Mouse (Mus musculus): Measurements from ENCODE around the gene Mgp.

Gene Mgp

DNA sequence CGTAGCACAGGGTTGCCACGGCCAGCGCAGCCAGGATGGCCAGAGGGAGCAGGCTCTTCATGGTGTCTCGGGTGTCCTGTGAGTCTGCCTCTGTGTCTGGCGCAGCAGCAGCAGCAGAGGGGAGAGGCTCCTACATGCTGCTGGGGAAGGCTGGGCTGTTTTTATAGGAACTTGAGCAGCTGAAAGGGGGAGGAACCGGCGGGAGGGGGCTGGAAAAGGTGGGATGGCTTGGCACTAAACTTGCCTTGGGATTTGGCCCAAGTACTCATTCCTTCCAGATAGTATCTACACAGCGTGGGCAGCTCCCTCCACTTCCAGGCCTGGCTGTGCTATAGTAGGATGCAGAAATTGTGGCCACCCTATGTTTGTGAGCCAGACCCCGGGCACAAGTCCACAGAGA lies at the start of gene Mgp:
Gene Mgp (minus strand): TSS at position 154 of the 400 bp plus-strand sequence.
- no peak for DNase-seq (ENCODE audit: low read depth, low spot score)

DNA sequence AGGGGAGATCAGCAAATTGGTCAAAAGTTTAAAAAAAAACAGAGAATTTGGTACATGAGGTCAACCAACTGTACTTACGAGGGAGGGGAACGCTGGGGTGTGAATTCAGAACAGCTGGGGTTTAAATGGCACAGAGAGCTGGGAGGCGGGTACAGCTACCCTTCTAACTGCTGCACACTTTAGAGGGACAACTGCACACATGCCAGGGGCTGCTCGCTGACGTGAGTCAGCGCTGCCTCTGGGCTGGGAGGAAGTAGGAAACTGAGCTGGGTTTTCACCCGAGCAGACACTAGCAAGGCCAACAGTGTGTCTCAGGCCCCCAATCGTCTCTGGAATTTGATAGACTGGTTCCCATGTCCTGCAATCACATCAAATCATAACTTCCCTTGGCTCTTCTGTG lies 49.4 kb upstream of the Mgp start:
- no peak for DNase-seq (ENCODE audit: low read depth, low spot score)

DNA sequence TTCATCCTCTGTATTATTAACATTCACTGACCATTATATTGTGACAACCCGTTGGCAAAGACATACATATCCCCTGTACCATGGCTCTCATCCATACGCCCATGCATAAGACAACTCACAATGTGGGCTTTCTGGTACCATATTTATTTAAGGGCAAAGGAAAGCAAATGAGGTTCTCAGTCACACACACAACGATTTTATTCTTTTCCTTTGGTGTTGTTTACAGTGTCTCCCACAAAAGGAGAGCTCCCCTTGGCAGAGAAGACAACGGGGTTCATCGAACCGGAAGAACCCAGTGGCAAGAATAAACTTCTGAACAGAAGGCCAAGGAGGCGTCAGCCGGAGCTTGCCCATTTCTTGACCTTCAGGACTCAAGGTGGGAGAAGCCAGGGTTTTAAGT lies 47.9 kb upstream of the Mgp start, which contains the start of gene Pde6h:
Gene Pde6h (plus strand): TSS at position 301 of the 400 bp plus-strand sequence.
- DNase-seq (ENCODE audit: low read depth, low spot score), result no peak

DNA sequence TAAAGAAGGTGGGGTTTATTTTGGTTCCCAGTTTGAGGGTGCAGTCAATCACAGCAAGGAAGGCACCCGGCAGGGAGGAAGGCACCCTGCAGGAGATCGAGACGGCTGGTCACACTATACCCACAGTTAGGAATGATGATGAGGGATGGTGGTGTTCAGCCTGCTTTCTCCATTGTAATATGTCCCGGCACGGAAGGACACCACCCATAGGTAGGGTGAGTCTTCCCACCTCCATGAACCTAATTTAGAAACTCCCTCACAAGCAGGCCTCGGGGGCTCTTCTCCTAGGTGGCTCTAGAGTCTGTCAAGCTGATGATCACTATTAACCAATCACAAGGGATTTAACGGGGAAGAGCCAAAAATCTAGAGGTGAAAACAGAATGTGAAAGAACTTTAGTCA lies 47.2 kb upstream of the Mgp start:
- DNase-seq (ENCODE audit: low read depth, low spot score), result no peak

DNA sequence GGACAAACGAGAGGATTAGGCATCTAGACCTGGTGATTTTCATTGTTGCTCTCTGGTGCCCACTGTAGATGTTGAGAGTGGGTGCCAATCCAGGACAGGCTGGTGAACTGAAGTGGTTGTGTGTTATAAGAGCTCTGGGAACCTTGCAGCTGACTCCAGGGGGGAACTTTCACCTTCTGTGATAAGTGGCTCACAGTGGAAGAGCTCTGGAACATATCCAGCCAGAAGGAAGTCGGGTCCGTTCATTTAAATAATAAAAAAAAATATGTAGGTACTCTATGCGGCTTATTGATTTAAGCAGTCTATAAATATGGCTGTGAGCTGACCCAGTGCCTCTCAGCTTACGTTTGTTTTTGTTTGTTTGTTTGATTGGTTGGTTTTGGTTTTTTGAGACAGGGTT lies 46.5 kb upstream of the Mgp start, which contains the start of gene Erp27:
Gene Erp27 (minus strand): TSS at position 101 of the 400 bp plus-strand sequence.
- DNase-seq (ENCODE audit: low read depth, low spot score), result no peak

DNA sequence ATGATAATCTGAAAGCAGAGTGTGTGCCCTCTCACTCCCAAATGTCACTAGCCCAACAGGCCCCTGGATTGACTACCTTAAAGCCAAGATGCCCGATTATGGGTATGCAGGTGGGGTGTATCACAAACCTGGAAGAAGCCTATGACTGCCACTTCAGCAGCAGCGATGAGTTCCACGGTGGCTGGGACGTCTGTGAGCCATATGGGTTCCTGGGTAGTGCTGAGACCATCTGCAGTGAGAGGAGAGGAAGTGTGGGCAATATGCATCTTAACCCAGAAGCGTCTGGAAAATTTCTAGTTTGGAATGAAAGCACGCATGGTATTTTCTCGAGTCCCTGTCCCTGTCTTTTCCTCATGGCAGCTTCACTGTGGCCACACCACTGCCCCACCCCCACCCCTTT lies 46.0 kb upstream of the Mgp start:
- DNase-seq (ENCODE audit: low read depth, low spot score), result no peak

DNA sequence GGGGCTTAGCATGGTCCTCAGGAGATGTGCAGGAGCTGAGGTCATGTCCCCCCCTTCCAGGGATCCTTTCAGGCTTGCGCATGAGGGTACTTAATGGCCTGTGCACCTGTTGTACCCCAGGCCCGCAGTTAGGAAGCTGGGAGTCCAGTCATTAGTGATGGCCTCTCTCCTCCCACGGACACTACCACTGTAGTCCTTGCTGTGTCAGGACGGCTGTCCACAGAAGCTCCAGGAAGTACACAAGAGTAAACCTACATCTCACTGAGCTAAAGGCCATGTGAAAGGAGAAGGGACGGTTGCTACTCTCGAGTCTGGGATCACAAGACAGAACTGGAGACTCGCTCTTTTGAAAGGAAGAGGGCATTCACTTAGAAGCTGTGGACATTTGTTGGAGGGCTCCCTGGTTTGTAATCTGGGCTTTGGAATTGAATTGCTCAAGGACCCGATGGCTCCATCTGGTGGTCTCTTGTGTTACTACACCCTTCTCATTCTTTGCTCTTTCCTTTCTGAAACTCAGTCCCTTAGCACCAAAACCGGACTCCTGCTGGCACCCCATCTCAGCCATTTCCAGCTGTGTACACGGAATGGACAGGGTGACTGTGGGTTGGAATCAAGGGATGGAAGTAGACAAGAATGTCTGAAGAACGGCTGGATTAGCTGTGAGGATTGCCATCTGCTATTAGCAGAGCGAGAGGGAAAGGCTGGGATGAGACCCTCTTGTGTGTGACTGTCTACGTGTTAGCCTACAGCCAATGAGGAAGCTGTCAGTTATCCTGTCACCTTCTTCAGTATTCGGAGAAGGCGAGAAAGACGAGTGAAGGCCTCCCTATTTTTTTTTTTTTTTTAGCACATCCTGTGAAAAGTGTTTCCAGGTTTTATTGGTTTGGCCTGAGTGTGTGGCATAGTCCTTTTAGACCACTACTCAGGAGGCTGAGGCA lies 45.0 kb upstream of the Mgp start:
- DNase-seq (ENCODE audit: low read depth, low spot score), result peak; percentile 46

DNA sequence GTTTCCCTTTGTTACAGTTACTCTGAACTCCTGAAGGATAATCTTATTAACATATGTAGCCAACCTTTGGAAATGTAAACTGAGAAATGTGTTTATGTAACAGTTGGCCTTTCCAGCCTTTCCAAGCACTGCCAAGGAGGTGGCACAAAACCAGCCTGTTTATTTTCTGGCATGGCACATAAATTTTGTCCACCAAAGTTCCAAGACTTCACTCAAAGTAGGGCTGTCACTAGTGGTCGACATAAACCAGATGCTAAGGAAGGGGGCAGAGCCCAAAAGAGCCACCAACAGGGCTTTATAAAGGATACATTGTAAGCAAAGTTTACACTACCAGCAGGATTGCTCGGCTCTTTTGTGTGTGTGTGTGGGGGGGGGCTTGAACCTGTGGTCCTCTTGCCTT lies 42.3 kb upstream of the Mgp start:
- DNase-seq (ENCODE audit: low read depth, low spot score), result no peak

DNA sequence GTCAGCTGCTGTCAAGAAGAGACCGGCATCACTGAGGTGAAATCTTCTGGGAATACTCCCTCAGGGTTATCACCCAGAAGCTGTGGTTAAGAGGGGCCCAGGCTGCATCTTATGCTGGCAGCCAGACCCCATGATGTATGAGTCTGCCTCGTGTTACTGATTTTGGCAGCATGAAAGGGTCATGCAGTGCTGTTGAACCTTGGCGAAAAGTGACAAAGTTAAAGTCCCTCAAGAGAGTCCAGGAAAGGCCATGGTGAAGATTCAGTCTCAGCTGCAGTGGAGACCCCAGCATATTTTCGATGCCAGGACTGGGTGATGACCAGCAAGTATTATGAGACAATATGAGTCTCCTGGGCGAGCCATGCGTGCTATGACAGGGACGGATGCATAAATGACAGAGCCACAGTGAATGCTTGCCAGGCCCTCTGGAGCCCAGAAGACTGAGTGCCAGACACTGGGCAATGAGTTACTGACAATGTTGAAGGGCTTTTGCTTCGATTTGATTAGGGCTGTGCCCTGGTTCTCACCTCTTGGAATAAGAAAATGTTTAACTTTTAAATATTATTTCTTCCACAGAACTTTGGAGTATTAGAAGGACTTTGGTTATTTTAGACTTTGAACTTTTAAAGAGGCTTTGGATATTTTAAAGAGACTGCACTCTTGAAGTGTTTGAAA lies 40.2 kb upstream of the Mgp start:
- DNase-seq (ENCODE audit: low read depth, low spot score), result no peak

DNA sequence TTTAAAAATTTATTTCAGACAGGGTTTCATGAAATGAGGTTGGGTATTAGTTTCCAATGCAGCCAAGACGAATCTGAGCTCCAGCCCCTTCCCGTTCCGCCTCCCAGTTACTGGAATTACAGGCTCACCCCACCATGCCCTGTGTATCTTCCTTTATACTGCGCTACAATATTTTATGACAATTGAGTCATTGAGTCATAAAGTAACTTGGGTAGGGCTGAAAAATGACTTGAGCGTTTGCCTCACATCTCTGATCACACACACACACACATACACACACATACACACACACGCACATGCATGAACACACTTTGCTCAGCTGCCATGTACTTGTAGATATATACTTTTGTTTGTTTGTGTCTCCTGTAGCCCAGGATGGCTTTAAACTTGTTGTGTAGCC lies 38.6 kb upstream of the Mgp start:
- DNase-seq (ENCODE audit: low read depth, low spot score), result no peak

DNA sequence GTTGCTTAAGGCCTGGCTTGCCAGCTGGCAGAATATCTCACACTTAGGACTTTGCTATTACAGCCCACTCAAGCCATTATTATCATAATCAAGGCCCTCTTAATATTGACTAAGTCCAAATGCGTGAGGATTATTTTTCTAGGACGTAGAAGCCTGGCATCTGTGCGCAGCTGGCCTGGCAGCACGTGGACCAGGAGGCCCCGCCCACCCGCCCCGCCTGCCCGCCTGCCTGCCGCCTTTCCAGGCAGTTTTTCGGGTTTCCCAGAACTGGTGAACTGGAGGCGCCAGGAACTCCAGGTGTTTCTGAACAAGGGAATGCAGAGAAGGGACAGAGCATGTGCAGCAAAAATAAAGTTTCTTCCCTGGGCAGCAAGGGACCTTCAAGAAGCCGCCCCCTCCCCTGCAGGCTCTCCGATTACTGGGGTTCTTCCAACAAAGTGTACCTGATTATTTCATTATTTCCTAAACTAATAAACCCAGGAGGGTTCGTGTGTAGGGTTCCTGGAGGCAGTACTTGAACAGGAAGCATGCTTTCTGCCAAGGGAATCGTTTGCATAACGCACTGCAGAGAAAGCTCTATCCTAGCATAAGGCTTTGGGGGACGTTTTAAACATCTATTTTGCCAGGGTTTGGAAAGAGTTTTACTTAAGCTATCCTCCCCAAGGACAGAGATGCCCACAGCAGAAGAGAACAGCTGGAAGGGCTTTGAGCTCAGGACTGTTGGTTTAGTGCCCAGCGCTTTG lies 37.9 kb upstream of the Mgp start:
- DNase-seq (ENCODE audit: low read depth, low spot score), result no peak

DNA sequence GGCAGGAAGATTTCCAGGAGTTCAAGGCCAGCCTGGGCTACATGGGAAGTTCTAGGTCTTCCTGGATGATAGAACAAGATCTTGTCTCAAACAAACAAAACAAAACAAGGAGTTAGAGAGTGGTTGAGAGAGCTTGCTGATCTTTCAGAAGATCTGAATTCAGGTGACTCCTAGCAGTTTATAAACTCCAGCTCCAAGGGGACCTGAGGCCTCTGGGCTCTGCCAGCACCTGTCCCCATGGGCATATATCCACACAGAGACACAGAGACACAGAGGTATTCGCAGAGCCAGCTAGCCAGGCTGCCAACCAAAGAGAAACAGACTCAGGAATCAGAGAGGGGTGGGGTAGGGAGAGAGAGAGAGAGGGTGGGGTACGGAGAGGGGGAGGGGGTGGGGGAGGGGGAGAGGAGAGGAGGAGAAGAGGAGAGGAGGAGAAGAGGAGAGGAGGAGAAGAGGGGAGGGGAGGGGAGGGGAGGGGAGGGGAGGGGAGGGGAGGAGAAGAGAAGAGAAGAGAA lies 37.2 kb upstream of the Mgp start:
- no peak for DNase-seq (ENCODE audit: low read depth, low spot score)

DNA sequence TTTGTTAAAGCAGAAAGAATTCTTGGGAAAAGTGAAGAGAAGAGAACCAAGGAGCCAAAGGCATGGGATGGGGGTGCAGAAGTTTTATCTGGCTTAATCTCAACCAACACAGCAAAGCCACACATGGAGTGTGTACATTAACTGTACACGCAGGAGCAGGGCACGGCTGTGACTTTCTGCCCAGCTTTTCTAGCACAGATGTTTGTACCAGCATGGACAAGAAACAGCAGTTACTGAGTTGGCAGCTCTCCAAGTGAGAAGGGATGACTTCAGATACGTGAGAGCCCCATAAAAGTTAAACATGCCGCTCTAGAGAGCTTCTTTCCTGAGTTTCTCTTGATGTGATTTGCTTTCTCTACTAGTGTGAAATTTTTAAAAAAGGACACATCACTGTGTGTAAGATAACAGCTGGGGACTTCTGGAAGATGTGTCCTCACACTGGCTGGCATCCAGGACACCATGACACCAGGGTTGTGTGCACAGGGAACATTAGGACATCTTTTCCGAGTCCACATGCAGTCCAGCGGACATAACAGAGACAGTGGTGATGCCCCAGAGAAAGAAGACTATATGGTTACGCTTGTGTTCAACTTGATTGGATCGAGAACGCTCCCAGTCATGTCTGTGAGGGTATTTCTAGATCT lies 34.7 kb upstream of the Mgp start:
- no peak for DNase-seq (ENCODE audit: low read depth, low spot score)

DNA sequence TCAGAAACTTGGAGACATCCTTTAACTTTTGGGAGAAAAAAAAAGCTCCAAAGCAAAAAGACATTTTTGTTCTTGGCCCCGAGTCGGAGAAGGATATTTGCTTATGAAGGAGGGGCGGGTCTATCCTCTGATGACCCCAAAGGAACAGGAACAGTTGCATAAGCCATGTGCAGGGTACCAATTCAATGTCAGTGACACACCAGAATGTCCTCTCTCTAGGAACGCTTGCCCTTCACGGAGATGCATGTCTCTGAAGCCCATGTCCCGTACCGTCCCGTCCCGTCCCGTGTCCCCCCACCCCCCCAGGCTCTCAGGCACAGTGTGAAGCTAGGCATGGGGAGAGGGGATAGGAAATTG lies 31.3 kb upstream of the Mgp start:
- DNase-seq (ENCODE audit: low read depth, low spot score), result peak; percentile 14

DNA sequence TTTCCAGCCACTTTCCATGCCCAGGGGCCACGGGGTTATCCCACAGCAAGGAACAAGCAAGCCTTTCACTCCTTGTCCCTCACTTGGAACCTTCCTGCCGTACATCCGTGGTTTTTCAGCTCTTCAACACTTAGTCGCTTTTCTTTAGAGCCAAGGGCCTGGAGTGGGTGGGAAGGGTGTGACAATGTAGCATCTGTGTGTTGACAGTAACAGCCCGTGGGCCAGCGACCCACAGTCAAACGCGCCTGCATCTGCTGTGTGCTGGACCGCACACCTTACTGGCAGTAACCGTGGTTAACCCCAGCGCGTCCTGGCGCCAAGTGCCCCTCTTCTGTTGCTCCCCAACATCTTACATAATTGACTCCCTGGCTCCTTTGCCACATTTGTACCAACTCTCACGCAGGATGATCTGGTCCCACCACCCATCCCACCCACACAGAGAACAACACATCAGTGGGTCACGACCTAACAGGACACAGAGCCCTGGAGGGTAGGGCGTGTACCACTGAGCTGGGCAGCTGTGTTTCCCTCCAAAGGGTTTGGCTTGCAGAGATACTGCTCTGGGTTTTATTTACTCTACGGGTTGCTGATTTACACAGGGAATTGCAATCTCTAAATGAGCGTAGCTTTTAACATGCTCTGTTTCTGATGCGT lies 30.8 kb upstream of the Mgp start:
- DNase-seq (ENCODE audit: low read depth, low spot score), result peak; percentile 6

DNA sequence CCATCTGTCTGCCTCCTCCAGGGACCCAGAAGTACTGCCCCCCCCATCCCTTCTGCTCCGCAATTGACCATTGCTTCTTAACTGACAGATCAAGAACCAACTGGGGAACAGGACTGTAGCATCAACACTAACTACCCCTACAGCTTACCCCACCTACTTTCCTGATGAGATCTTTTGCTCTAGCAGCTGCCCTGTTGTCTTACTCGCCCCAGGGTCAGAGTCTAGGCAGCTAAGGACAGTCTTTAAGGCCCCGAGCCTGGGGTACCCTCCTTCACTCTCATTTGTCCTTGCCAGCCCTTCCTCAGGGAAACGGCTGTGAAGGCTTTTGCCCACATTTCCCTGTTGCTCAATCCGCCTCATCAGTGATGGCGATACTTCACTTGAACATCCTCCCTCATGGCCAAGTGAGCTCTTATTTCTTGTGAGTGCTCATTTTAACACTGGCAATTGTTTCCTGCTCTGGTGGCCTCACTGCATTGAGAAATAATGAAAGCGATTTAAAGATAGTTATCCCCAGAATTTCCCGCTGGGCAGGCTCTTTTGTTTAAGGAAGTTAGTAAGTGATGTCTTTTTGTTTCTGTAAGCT lies 28.4 kb upstream of the Mgp start:
- DNase-seq (ENCODE audit: low read depth, low spot score), result peak; percentile 21

DNA sequence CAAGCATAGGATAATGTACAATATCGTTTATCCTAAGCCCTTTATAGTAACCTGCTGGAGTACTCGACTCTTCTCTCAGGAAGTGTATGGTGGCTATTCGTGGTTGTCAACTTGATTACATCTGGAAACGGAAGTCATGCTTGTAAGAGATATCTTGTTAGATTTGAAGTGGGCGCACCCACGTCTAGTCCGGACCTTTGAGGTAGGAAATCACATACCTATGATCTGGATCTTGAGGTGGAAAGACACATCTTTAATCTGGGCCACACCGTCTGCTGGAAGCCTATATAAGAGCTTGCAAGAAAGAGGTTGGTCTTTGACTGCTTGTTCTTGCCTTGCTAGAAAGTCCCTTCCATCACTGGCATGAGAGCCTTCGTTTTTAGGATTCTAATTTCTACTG lies 26.9 kb upstream of the Mgp start:
- DNase-seq (ENCODE audit: low read depth, low spot score), result no peak

DNA sequence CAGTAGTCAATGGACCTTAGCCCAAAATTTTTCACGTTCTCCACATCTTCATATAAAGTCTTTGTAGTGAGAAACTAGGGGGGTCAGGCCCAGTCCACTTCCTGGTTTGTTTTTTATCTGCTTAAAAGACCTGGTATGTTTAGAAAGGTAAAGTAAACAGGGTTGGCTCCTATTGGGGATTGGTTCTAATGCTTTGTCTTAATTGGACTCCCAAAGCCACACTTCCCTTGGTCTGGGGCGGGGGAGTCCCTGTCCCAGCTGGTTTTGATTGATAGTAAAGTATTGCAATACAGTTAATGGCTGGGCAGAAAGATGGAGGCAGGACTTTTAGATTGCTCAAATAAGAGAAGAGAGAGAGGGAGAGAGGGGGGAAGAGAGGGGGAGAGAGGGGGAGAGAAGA lies 25.4 kb upstream of the Mgp start:
- no peak for DNase-seq (ENCODE audit: low read depth, low spot score)

DNA sequence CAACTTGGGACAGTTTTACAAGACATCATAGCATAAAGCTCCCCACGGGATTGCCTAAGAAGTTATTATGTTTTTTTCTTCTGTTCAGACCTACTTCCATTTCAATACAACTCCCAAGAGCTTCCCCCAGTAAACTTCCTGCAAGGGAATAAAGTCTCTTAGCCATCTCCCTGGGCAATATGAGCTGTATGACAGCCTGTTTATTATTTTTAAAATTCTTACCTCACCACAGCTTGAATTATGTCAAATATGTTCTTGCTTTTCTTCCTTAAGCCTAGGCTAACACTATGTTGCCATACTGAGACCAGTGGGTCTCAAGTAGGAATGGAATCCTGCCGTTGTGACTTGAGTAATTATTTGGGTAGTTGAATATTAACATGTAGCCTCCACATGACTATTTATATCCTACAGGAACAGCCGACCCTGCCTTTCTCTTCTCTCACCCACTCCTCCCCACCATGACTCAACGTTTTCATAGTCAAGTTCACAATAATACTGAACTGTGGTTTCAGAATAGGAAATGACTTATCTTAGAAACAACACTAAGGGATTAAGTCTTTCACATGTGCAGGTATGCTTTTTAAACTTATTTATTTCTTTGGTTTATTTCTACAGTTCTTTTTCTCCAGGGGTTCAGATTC lies 24.9 kb upstream of the Mgp start:
- DNase-seq (ENCODE audit: low read depth, low spot score), result no peak

DNA sequence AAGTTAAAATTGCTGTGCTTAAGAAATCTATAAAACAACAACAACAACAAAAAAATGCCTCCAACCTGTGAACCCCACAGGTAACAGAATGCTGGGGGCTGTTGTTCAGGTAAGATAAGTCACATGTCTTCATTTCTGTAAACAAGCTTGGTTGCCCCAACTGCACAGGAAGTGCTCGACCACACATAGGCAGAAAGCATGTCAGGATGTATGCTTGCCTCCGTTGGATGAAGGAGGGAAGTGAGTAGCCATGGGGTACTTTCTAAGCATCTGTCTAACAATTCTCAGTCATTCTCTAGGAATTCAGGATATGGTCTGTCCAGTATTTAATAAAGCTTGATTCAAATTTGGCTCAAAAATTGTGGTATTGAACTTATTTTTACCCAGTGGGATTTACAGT lies 23.3 kb upstream of the Mgp start:
- DNase-seq (ENCODE audit: low read depth, low spot score), result no peak

Measured in R1 (cell line).